Mouse (Mus musculus) testis, adult 2 months (tissue): Measurements from ENCODE around the gene Magi2. TPM values are rescaled to one million over a fixed set of nuclear protein-coding genes. Genes with fewer than 3 reads are reported as not detected.

ENCODE experiments used
- H3K27ac ChIP-seq: fragments of 200-500 bp; 2 replicates; pipeline ENCODE4 v1.5.1; 2012; ENCODE audit warnings: low read depth, low read length; ENCODE audit not compliant: control insufficient read depth, insufficient read depth
- H3K27me3 ChIP-seq: fragments of 200-500 bp; 2 replicates; pipeline ENCODE4 v1.6.1; 2012; ENCODE audit warnings: mild to moderate bottlenecking, low read length, moderate library complexity; ENCODE audit not compliant: control insufficient read depth, insufficient read depth
- H3K36me3 ChIP-seq: fragments of 200-500 bp; 2 replicates; pipeline ENCODE4 v1.6.1; 2012; ENCODE audit warnings: mild to moderate bottlenecking, low read length; ENCODE audit not compliant: control insufficient read depth, insufficient read depth
- H3K4me1 ChIP-seq: fragments of 200-500 bp; 2 replicates; pipeline ENCODE4 v1.6.1; 2012; ENCODE audit warnings: low read length; ENCODE audit not compliant: control insufficient read depth, insufficient read depth
- H3K4me3 ChIP-seq: fragments of 200-500 bp; 2 replicates; pipeline ENCODE4 v1.5.1; 2012; ENCODE audit warnings: low read depth, mild to moderate bottlenecking, low read length, moderate library complexity, mixed read lengths; ENCODE audit not compliant: control insufficient read depth
- CTCF ChIP-seq: fragments of 200-500 bp; IDR thresholded peaks from 2 replicates; pipeline ENCODE4 v1.5.1; 2012; ENCODE audit warnings: low read depth, mild to moderate bottlenecking, inconsistent platforms, low read length, moderate library complexity; ENCODE audit not compliant: control insufficient read depth, insufficient read depth, insufficient replicate concordance
- POLR2A ChIP-seq: fragments of 200-500 bp; IDR thresholded peaks from 2 replicates; pipeline ENCODE4 v1.6.1; 2012; ENCODE audit warnings: low read depth, mild to moderate bottlenecking, inconsistent platforms, low read length, moderate library complexity; ENCODE audit not compliant: control insufficient read depth
- polyA plus RNA-seq: library from polyadenylated mRNA; depleted of rRNA; stranded (reverse); fragments of >200 nt; gene quantifications from 2 replicates; pipeline ENCODE4 v1.2.3, GENCODE M21; 2012

The Magi2 gene
- polyA plus RNA-seq, 1 experiment = 6.3 TPM

DNA sequence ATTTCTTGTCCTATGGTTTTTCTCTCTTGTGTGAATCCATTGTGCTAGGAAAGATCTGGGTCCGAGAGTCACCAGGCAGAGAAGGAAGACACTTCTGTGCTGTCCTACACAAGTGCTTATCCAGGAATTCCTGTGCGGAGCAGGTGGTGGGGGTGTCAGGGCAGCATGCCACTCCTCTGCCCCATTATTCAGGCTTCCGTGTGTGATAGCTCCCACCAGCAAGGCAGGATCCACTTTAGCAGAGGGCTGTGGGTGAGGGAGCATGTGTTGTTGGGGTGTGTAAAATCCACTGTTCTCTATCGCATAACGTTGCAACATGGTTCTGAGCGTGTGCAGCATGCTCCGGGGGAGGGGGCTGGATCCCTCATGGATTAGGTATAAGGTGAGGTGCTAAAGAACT lies 682.8 kb downstream of the Magi2 start:
- TF ChIP-seq POLR2A (no peak), CTCF (no peak)
- Histone ChIP-seq H3K4me1 (no peaks in the 10 kb centered on the region; the same call in 1 of the 2 replicates), H3K36me3 (no peaks in the 10 kb centered on the region), H3K27me3 (no peaks in the 10 kb centered on the region), H3K27ac (no peak overlapping the region), H3K4me3 (no peak overlapping the region)

DNA sequence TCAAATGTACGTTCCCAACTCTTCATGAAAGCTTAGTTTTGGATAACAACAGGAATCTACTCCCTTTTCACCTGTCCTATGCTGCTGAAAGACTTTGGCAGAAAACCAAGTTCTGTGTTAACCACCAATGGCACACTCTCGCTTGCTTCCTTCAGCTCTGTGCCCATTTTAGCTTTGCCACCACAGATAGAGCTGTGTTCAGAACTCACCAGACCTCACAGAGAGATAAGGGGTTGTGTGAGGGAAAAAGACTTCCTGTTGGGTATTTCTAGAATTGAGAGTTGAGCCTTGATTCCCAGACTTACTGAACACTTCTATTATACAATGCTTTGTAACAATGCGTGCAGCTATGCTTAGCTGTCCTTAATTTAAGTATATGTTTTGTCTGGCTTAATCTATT lies 705.3 kb downstream of the Magi2 start:
- Histone ChIP-seq H3K4me3 (no peak overlapping the region), H3K4me1 (no peaks in the 10 kb centered on the region), H3K27me3 (no peaks in the 10 kb centered on the region), H3K27ac (no peak overlapping the region), H3K36me3 (no peaks in the 10 kb centered on the region)
- no peak for TF ChIP-seq CTCF
- TF ChIP-seq POLR2A = no peak

DNA sequence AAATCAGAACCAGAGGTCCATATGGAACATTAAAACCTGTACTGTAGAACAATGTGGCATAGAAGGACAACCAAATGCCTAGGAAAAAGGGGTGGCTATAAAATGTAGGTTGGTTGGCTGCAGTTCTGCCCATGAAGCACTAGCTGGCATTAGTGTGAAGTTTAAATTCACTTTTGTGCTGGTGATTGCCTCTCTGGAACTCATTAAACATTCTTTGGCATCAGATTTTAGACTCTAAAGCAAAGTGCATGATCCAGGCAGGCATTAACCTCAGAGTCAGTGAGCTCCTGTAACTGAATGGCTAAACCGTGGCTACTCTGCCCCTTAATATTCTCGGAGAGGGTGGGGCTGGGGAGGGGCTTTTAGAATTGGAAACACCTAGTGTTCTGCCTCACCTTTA lies 706.4 kb downstream of the Magi2 start:
- no peaks in the 10 kb centered on the region for H3K36me3 ChIP-seq
- H3K4me3 ChIP-seq = no peak overlapping the region
- TF ChIP-seq CTCF = no peak
- TF ChIP-seq POLR2A = no peak
- H3K27ac ChIP-seq = no peak overlapping the region
- no peaks in the 10 kb centered on the region for H3K27me3 ChIP-seq
- no peaks in the 10 kb centered on the region for H3K4me1 ChIP-seq

DNA sequence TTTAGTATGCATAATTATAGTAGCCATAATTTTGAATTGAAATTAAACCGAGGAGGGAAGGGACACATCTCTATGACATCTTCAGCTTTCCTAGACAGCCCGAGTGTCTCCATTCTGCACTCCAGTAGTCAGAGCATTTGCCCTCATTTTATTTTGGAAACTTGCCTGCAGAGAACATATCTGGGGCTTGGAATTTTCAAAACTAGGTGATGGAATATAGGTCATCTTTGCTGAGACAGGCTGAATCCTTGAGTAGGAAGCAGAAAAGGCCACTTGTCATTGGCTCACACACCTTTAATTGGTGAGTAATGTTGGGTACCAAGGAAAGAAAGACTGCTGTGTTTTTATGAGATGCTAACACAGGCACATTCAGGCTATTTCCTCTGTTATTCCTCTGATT lies 724.3 kb downstream of the Magi2 start:
- no peaks in the 10 kb centered on the region; the same call in 1 of the 2 replicates for H3K27me3 ChIP-seq
- no peaks in the 10 kb centered on the region for H3K4me1 ChIP-seq

DNA sequence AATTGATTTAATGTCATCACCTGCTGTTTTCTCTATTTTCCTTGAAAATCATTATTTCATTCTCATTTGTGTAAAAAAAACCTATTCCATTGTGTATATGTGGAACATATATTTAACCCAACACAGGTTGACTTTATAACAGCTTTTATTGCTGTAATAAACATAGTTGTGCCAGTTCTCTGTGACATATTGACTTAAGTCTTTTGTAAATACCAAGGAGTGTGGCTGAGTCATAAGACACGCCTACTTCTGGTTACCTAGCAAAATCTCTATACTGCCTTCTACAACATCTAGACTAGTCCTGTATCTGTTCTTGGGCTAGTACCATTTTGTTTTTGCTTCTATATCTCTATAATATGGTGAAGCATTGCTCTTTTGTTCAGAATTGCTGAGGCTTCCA lies 737.3 kb downstream of the Magi2 start:
- no peaks in the 10 kb centered on the region for H3K27me3 ChIP-seq
- no peak overlapping the region for H3K27ac ChIP-seq
- no peak for TF ChIP-seq CTCF
- no peaks in the 10 kb centered on the region for H3K4me1 ChIP-seq
- no peak overlapping the region for H3K4me3 ChIP-seq
- H3K36me3 ChIP-seq = no peaks in the 10 kb centered on the region

More for the DNA sequence above, 724.3 kb downstream of the Magi2 start:
- Histone ChIP-seq H3K4me3 (no peak overlapping the region), H3K27ac (no peak overlapping the region), H3K36me3 (no peaks in the 10 kb centered on the region)
- no peak for TF ChIP-seq CTCF
- TF ChIP-seq POLR2A = no peak

DNA sequence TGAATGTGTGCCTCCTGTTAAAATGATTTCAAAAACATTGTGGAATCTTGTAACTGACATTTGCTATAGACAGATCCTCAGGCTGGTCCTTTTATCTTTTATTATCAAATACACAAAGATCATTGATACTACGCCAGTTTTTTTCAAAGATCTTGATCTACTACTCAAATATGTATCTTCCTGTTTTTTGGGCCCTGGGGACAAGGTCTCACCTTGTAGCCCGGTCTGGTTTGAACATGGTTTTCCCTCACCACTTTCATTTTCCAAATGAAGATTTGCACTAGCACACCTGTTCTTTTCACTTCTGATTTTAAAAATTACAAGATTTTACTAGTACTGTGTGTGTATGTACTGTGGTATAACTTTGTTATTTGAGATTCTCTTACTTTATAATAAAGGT lies 745.9 kb downstream of the Magi2 start:
- no peaks in the 10 kb centered on the region for H3K36me3 ChIP-seq

DNA sequence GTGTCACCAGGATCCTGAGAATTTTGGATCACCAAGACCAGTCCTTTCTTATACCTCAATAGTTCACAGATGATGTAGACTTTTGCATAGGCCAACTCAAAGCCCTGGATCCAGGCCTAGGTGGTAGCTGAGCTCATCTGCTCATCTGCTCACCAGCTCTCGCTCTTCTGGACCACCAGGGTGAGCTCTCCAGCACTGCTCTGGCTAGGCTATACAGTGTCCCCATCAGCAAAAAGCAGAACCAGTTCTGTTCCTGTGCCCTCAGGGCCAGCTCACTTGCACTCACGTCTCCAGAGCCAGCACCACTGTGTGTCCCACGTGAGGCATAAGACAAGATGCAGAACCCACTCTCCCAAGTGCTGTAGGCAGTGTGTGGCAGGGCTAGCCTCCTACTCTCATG lies 747.0 kb downstream of the Magi2 start:
- Histone ChIP-seq H3K4me3 (no peak overlapping the region), H3K36me3 (no peaks in the 10 kb centered on the region), H3K4me1 (no peaks in the 10 kb centered on the region), H3K27ac (no peak overlapping the region), H3K27me3 (no peaks in the 10 kb centered on the region)
- TF ChIP-seq CTCF (no peak), POLR2A (no peak)

More for the DNA sequence above, 745.9 kb downstream of the Magi2 start:
- H3K27me3 ChIP-seq = no peaks in the 10 kb centered on the region
- TF ChIP-seq POLR2A (no peak), CTCF (no peak)
- H3K4me3 ChIP-seq = no peak overlapping the region
- H3K4me1 ChIP-seq = no peaks in the 10 kb centered on the region
- H3K27ac ChIP-seq = no peak overlapping the region

DNA sequence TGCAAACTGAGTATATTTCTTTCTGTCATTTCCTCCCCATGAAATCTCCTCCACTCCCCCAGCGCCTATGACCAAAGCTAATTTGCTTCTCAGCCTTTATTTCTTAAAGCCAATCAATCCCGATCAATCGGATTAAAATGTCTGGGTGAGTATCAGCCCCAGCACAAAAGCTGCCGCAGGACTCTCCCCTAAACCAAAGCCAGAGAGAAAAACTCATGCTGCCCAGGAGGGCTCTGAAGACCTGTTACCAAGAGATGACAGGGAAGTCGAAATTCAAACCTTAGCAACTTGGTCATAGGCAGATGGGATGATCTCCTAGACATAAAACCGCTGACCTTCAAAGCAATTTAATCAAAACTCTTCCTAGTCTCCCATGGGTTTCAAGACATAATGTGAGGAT lies 754.7 kb downstream of the Magi2 start:
- Histone ChIP-seq H3K4me3 (no peak overlapping the region), H3K4me1 (no peaks in the 10 kb centered on the region), H3K27ac (no peak overlapping the region), H3K27me3 (no peaks in the 10 kb centered on the region), H3K36me3 (no peaks in the 10 kb centered on the region)
- TF ChIP-seq CTCF (no peak), POLR2A (no peak)
